Mouse (Mus musculus) retina, adult 2 months (tissue): Measurements from ENCODE around the gene Socs5.

Source experiments
- DNase-seq: peaks from one replicate; pipeline ENCODE4 v3.0.0-alpha.2; 2012; ENCODE audit warnings: low read depth, low spot score

Gene Socs5

DNA sequence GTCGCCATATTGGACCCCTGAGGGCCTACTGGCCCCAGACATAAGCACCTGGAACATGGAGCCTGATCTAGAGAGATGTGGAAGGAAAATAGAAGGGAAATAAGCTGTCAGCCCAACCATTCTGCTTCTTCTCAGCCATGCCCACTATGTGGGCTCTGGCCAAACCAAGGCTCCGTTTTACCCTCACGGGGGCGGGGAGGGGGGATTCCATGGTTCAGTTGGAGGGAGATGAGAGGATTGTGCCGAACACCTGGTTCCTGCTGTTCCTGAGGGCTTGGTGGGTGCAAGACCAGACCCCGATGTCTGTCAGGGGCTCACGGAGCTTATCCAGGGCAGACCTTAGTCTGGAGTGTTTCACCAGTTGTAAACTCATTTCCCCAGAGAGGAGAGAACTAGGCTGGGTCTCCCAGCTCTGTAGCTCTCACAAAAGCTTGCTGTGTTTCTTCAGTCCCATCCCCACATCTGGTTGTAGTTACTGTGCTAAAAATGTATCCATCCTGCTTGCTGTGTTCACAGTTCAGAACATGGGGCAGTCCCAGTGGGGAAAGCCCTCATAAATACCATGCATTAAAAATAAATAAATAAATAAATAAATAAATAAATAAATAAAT is 56.9 kb downstream of the Socs5 start:
- no peak for DNase-seq

DNA sequence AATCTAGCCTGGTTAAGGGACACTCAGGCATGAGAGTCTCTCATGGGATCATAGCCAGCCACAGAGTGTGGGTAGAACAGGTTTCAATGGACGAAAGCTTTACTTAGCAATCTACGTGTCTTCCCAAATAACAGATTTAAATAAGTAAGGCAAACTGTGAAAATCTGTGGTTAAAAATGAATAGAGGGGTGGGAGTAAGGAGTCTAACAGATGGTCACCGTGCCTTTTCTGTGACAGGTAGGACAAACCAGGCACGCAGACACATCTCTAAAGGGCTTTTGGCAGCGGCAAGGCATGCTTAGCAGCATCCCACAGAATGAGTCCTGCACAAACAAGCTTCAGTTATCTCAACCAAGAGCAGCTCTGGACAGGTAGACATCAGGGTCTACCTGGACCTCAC is 59.9 kb downstream of the Socs5 start:
- no peak for DNase-seq

DNA sequence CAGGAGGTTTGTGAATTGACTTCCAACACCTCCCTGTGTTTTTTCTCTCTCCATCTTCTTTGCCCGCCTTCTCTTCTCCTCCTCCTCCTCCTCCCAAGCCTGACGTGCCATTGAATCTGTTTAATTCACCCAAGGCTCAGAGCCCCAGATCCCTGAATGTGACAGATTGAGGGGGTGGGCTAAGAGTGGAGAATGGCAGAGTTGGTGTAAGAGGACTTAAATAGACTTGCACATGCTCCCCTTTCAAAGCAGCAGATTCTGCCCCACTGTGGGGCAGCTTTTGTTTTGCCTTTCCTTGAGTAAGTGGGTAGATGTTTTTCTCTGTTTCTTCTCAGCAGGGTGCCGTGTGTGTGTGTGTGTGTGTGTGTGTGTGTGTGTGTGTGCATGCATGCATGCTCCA is 61.6 kb downstream of the Socs5 start:
- no peak for DNase-seq

DNA sequence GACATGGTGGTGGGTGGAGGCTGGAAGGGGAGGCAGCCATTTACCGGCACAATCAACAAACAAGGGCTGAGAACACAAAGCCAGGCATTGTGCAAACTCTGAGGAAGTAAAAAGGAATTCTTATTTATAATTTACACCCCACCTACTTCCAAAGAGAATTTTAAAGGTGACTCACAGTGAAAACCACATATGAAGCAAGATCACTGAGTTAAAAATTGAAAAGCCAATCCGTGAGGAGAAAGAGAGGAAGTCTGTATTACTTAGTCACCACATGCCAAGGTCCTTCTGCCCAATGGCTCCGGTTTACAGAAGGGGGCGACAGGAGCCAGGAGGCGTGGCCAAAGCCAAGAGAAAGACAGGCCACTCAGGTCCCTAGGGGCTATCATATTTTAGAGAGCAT is 62.9 kb downstream of the Socs5 start:
- no peak for DNase-seq

DNA sequence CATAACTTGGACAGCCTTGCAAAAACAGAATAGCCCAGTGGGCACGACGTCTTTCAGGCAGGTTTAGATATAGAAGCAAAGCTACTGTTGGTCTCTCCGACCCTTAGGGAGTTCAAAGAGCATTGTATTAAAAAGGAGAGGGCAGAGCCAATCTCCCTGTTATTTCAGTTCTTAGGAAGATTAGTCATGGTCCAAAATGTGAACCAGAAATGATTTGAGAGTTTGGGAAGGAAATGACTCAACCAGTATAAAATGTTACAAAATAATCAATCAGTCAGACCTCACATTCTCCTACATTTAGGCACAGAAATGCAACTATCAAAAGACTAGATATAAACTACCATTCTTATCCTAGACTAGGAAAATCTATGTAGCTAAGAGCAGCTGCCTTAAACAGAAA is 64.6 kb downstream of the Socs5 start:
- no peak for DNase-seq

DNA sequence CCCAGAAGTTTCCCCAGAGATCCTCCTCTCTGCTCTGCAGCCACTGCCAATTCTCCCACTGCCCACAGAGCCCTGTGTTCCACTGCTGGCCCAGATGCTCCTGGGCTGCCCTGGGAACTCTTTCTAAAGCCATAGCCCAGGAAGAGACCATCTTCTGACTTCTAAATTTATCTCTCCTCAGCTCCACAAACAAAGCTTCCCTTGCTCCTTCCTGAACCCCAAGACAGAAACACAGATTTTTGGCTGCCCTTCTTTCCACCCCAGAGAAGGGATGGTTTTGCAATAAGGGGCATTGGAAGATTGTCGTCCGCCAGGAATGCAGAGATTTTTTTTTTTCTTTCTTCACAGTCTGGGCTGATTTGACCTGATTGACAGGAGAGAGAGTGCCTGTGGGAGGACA is 66.5 kb downstream of the Socs5 start:
- DNase-seq = no peak

DNA sequence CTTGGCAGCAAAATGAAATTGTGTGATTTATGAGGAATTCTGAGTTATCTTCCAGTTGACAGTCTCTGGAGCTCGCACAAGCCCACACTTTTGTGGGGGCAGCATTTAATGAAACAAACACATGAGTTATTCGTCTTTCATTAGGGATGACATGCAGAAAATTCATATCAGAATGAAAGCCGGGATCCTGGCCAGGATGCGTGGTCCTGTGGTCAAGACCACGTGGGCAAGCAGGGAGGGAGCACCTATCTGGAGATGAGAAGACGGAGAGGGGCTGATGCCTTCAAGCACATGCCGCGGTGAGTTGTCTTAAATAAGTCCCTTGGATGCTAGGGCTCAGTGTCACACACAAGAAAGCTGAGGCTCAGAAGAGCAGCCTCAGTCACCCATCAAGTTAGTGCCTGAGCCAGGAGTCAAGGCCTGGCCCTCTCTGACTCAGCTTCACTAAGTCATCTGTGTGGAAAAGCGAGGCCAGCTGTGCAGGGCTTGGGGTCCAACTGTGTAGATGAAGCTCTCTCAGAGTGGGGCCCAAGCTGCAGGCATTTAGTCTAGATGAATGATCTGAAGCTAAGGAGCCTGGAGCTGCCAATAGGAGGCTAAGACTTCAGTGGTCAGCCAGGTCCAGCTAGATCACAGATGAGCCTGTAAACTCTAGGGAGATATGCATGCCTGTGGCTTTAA is 67.3 kb downstream of the Socs5 start:
- no peak for DNase-seq

DNA sequence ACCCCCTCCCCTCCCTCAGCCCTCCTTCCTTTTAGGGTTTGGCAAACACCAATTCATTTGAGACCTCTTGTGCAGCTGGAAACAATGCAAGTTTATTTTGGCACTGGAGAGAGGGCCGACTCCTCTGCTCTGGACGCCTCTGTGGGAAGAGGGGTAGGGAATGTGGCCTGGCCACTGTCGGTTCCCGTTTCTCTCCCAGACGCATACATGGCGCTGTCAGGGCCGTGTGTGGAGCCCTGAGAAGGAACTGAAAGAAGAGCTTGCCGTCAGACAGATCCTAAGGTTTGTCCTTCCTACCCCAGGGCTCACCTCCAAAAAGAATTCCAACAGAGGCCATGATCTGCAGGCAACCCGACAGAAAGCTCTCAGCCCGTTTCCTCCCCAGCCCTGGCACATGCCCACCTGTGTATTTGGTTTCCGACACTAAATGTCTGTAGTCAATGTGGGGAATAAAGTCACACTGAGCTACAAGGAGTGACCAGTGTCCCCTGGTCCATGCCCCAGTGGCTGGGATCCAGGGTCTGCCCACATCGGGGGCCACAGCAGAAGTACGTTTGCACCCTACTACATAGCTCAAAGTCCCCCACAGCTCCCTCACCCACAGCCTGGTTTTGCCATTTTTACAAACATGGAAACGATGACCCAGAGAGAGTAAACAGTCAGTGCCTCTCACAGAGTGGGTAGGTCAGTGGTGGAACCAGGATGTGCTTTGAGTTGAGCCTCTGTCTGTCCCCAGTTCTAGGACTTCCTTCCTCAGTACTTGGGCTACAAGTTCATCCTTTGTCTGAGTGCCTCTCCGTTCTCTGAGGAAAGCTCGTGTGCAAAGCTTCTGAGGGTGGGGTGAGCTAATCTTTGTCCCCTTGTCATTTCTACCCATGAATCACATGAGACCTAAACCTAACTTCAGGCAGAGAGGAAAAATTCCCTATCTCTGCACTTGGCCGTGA is 68.9 kb downstream of the Socs5 start:
- no peak for DNase-seq

DNA sequence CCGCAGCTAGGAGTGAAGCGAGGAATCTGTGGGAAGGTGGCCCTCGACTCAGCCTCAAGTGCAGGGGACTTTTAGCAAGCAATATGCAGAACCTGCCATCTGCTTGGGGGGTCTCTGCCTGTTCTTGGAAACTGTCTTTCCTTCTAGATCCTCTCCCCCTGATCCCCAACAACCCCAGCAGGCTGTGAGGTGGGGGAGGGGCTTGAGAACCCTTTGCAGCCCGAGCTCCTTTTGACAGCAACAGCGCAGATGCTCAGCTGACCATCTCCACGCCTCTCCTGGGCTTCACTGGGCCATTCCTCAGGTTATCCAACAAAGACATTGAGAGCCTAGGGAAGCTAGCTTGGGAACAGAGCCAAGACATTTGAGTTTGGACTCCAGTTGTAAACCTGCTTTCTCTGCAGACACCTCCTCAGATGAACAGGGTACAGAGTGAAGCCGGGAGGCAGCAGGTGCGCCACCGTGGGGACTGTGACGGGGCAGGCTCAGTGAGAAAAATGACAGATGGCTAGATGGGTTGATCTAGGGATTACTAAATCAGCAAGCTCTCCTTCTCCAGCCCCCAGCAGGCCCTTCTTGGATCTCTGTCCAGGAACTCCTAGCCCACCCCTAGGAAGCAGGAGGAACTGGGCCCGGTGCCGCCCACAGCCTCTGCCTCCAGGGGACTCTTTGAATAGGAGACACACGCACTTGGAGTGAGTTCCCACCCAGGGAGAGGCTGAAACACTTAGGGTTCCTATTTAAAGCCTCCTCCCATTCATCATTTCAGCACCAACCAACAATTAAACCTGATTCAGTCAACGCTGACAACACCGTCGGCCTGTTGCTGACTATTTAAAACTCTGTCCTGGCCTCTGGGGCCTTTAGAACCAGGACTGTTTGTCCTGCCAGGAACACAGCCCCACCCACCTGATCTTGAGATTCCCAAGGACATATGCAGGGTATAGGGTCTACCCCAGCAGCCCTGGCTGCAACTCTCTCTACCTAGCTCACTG is 71.4 kb downstream of the Socs5 start:
- peak; percentile 26 for DNase-seq

DNA sequence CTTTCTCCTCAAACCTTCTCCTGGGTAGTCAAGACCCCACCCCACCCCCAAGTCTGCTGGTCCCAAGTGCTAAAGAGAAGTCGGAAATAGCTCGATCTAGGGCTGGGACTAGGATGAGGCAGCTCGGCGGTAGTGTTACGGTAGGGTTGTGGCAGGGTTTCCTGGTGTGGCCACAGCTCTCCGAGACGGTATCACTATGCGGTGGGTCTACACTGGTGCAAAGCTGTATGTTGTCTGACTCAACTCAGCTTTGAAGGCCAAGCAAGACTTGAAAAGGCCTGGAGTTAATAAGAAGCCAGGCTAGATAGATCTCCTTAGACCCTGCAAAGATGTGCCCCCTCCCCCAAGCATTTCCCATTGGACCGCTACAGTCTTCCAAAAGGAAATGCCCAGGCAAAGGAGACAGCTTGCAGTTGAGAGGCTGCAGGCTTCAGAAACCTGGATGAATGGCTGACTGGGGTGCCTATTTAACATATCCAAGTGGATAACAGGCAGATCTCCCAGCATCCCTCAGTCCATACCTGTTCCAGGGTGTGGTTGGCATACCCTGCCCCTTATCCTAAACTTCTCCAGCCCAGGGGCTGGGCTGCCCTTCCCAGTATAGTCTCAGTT is 72.6 kb downstream of the Socs5 start:
- DNase-seq = no peak

DNA sequence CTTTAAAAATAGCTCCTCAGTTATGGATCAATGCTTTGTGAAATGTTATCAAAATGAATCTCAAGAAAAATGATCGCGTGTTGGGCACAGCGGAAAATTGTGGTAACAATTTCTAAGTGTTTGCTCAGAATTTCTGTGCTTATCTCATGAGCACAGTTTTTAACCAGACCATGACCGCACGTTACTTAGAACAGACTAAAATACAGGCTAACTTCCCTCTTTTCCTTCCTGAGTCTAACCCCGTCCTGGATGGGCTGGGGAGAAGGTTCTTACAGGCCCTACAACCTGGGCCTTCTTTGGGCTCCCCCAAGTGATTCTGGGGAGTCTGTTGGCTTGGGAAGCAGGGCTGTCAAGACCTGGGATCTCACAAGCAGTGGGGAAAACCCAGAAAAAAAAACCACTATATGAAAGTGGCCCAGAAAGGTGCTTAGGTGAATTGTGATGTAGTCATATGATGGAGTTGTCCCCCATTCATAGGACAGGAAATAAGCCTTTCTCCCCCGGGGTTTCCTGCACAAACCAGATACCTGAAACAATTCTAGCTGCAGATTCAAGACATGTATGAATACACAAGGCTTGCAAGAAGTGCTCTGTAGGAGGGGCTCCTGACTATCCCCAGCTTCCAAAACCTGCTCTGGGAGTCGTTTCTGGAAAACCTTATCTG is 74.3 kb downstream of the Socs5 start:
- no peak for DNase-seq

DNA sequence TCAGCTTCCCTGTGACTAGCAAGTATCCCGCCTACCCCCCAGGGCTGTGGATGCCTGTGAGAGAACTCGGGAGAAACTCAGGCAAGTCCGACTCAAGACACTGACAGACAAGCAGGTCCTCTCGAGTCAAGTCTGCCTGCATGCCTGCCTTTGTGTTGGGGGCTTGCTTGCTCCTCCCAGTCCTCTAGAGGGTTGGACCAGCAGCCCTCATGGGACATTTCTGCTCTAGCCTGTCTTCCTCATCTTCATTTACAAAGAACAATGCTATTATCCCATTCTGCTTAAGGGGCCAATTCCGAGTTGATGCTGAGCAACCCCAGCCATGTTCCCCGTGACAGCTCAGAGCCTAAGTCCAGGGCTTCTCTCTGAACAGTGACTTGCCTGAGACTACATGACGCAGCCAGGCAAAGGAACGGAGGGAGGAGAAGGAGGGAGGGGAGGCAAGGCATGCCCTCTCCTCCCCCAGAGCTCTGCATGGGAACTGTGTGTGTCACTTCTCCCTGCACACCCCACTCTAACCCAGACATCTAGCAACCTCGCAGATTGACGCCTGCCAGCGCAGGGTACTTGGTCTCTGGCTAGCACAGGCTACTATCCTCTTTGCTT is 78.1 kb downstream of the Socs5 start:
- DNase-seq = no peak

DNA sequence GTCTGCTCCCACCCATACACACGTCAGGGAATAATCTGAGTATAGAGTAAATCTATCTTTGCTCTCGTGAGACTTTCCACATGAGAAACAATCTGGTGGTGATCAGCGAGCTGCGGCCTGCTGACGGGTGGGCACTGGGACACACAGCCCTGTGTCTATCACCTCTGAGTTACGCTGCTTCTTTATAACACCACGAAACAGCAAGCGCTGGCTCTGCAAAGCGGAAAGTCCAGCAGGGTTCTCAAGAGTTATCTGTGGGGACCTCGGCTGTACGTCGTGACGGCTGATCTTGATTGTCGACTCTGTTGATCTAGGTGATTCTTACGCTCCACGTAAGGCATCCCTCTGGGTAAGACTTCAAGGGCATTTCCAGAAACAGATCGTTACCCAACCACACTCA is 79.5 kb downstream of the Socs5 start:
- no peak for DNase-seq
